Comparison of ENCODE assay signal across 40 mouse cellular contexts in genomic region chr19:39930032-39930431, GRCm38 (mm10). TPM values are rescaled to one million over a fixed set of nuclear protein-coding genes. Genes with fewer than 3 reads are reported as not detected.
DNase-seq lines count a peak whose midpoint lies in the region; ATAC-seq and TF ChIP-seq lines count a peak whose summit lies in the region.
"Had no signal": no experiment of that assay in that cellular context is flagged by ENCODE, and none has a peak within 500 bp of the region (broad histone marks: within the 10 kb centered on the region; RNA-seq: fewer than 3 reads in every experiment).

No protein-coding gene starts in this region.

- H3K36me3 ChIP-seq in heart, adult 2 months (ENCODE audit: control insufficient read depth, insufficient read depth, low read length): no peaks in the 10 kb centered on the region
- H3K36me3 ChIP-seq in liver, adult 2 months (ENCODE audit: control insufficient read depth, insufficient read depth, low read length): no peaks in the 10 kb centered on the region
- no peaks in the 10 kb centered on the region for H3K36me3 ChIP-seq in liver, embryonic 12.5 days
- no peaks in the 10 kb centered on the region for H3K36me3 ChIP-seq in E14TG2a.4 (ENCODE audit: insufficient read depth, low read length)
- H3K36me3 ChIP-seq in heart, embryonic 10.5 days: no peaks in the 10 kb centered on the region
- H3K36me3 ChIP-seq: G1E; heart, embryonic 12.5 days; hindbrain, embryonic 15.5 days; limb, embryonic 10.5 days; limb, embryonic 15.5 days; midbrain, embryonic 13.5 days; neural tube, embryonic 13.5 days had no signal

- intact Hi-C loops in heart, adult 2 months (cut with DNase I): no loop called here
- intact Hi-C loops in heart, postnatal 14 days (cut with DNase I): no loop called here

- 0 out of 2 replicates have a peak, but pooled peaks cover 8% of the 10 kb centered on the region for H3K9me3 ChIP-seq in liver, embryonic 12.5 days (replicated peaks)
- peaks cover 18% of the 10 kb centered on the region for H3K9me3 ChIP-seq in E14TG2a.4 (ENCODE audit: low read length)
- no peaks in the 10 kb centered on the region for H3K9me3 ChIP-seq in heart, embryonic 10.5 days
- H3K9me3 ChIP-seq: G1E; limb, embryonic 10.5 days; limb, embryonic 15.5 days had no signal

- no peak for TF ChIP-seq POLR2A in heart, adult 2 months (IDR thresholded peaks at IDR 0.05; ENCODE audit: insufficient read depth, low read depth, low read length)
- TF ChIP-seq POLR2A in liver, adult 2 months (IDR thresholded peaks at IDR 0.05; ENCODE audit: extremely low read depth, insufficient read depth, low read length): no peak

- H3K79me2 ChIP-seq in heart, adult 2 months (replicated peaks; ENCODE audit: control insufficient read depth, insufficient read depth, low read length): no peaks in the 10 kb centered on the region
- H3K79me2 ChIP-seq in liver, adult 2 months (ENCODE audit: control insufficient read depth, insufficient read depth, low read length): no peaks in the 10 kb centered on the region

- 58% methylated on average over 1 of the region's 1 CpGs for WGBS in heart, adult 2 months
- WGBS in liver, adult 2 months: 45% methylated on average over 1 of the region's 1 CpGs
- WGBS in liver, embryonic 12.5 days (ENCODE audit: insufficient replicate concordance): 46% methylated on average over 1 of the region's 1 CpGs
- 63% methylated on average over 1 of the region's 1 CpGs for WGBS in heart, embryonic 10.5 days

- no peak for ATAC-seq in liver, embryonic 12.5 days
- ATAC-seq: CD4-positive, CD25-positive, alpha-beta regulatory T cell, adult 4 months; forebrain, embryonic 16.5 days; inflammation-experienced regulatory T-cells, adult 6 months; midbrain, embryonic 13.5 days had no signal

- H3K9ac ChIP-seq in heart, adult 2 months (ENCODE audit: low read depth, low read length): no peak overlapping the region
- no peak overlapping the region for H3K9ac ChIP-seq in liver, adult 2 months (ENCODE audit: low read depth, low read length)
- no peak overlapping the region for H3K9ac ChIP-seq in liver, embryonic 12.5 days
- H3K9ac ChIP-seq: heart, embryonic 12.5 days; hindbrain, embryonic 15.5 days; limb, embryonic 15.5 days; midbrain, embryonic 13.5 days; neural tube, embryonic 13.5 days had no signal

- no peak for DNase-seq in heart, adult 2 months
- DNase-seq in heart, postnatal 14 days: no peak
- peak; percentile 44 for DNase-seq in liver, adult 2 months (ENCODE audit: extremely low read depth, low read depth, low spot score)
- DNase-seq in adipocyte (ENCODE audit: low spot score): peak; percentile 11
- DNase-seq in heart, embryonic 10.5 days (ENCODE audit: low spot score): no peak
- no peak for DNase-seq in lung, postnatal 14 days
- DNase-seq: adrenal gland, adult 2 months; adrenal gland, postnatal 36 days; cerebellum, adult 2 months; cerebellum, postnatal 14 days; gastrocnemius, postnatal 10 days; kidney, adult 8-10 months; kidney, postnatal 10 days; spleen, adult 18-20 months; thymus, adult 2 months; thymus, postnatal 36 days had no signal

- H3K27ac ChIP-seq in heart, adult 2 months: no peak overlapping the region
- no peak overlapping the region for H3K27ac ChIP-seq in liver, adult 2 months (replicated peaks; ENCODE audit: insufficient read depth, low read depth, low read length)
- H3K27ac ChIP-seq in liver, embryonic 12.5 days: no peak overlapping the region
- no peak overlapping the region for H3K27ac ChIP-seq in heart, embryonic 10.5 days
- H3K27ac ChIP-seq: hindbrain, embryonic 15.5 days; limb, embryonic 10.5 days; limb, embryonic 15.5 days; macrophage; midbrain, embryonic 13.5 days; neural tube, embryonic 13.5 days had no signal

- H3K27me3 ChIP-seq in heart, adult 2 months (ENCODE audit: control insufficient read depth, insufficient read depth, low read length): no peaks in the 10 kb centered on the region
- H3K27me3 ChIP-seq in liver, adult 2 months (ENCODE audit: control insufficient read depth, insufficient read depth, low read length): 0 out of 2 replicates have a peak, but pooled peaks cover 3% of the 10 kb centered on the region
- H3K27me3 ChIP-seq in liver, embryonic 12.5 days (replicated peaks): no peaks in the 10 kb centered on the region
- H3K27me3 ChIP-seq in E14TG2a.4 (ENCODE audit: insufficient read depth, low read length): no peaks in the 10 kb centered on the region
- no peaks in the 10 kb centered on the region for H3K27me3 ChIP-seq in heart, embryonic 10.5 days (ENCODE audit: insufficient read depth, poor library complexity, severe bottlenecking)
- H3K27me3 ChIP-seq: heart, embryonic 12.5 days; hindbrain, embryonic 15.5 days; limb, embryonic 15.5 days; midbrain, embryonic 13.5 days; neural tube, embryonic 13.5 days had no signal

- no peak overlapping the region for H3K4me2 ChIP-seq in liver, embryonic 12.5 days
- H3K4me2 ChIP-seq: heart, embryonic 12.5 days; hindbrain, embryonic 15.5 days; limb, embryonic 15.5 days; midbrain, embryonic 13.5 days; neural tube, embryonic 13.5 days had no signal

- no peak overlapping the region for H3K4me3 ChIP-seq in heart, adult 2 months
- H3K4me3 ChIP-seq in liver, adult 2 months (ENCODE audit: insufficient read depth, low read depth, low read length): no peak overlapping the region
- H3K4me3 ChIP-seq in liver, embryonic 12.5 days: no peak overlapping the region
- H3K4me3 ChIP-seq in E14TG2a.4 (replicated peaks; ENCODE audit: low read length): no peak overlapping the region
- no peak overlapping the region for H3K4me3 ChIP-seq in heart, embryonic 10.5 days
- H3K4me3 ChIP-seq: erythroblast, embryonic 14.5 days; heart, embryonic 12.5 days; hindbrain, embryonic 15.5 days; limb, embryonic 10.5 days; limb, embryonic 15.5 days; midbrain, embryonic 13.5 days; neural tube, embryonic 13.5 days had no signal

- no peaks in the 10 kb centered on the region for H3K4me1 ChIP-seq in heart, adult 2 months (ENCODE audit: control insufficient read depth, insufficient read depth, low read length)
- no peaks in the 10 kb centered on the region for H3K4me1 ChIP-seq in liver, adult 2 months (ENCODE audit: control insufficient read depth, insufficient read depth, low read length)
- H3K4me1 ChIP-seq in liver, embryonic 12.5 days: no peaks in the 10 kb centered on the region
- no peaks in the 10 kb centered on the region for H3K4me1 ChIP-seq in E14TG2a.4 (replicated peaks; ENCODE audit: low read depth, low read length)
- no peaks in the 10 kb centered on the region for H3K4me1 ChIP-seq in heart, embryonic 10.5 days
- H3K4me1 ChIP-seq: heart, embryonic 12.5 days; hindbrain, embryonic 15.5 days; limb, embryonic 10.5 days; limb, embryonic 15.5 days; midbrain, embryonic 13.5 days; neural tube, embryonic 13.5 days had no signal

- no peak for TF ChIP-seq EP300 in heart, adult 2 months (IDR thresholded peaks at IDR 0.05; ENCODE audit: insufficient read depth, low read depth, low read length)

- peak; percentile 38 for TF ChIP-seq CTCF in heart, adult 2 months (IDR thresholded peaks at IDR 0.05)
- peak; percentile 3; the same call in 1 of the 2 replicates for TF ChIP-seq CTCF in liver, adult 2 months (IDR thresholded peaks at IDR 0.05; ENCODE audit: low read depth, low read length)
- peak; percentile 28 for TF ChIP-seq CTCF in E14TG2a.4 (conservative IDR thresholded peaks at IDR 0.05; ENCODE audit: low read length)

RNA-seq across cellular contexts. Expression of gene Cyp2c69, which starts 43.4 kb away (rescaled TPM):
- total RNA-seq in heart, adult 2 months (2021): not detected
- polyA plus RNA-seq in heart, adult 2 months (2012; rRNA removed): 0.26 TPM in 1 of 2 replicates, not detected in the other
- total RNA-seq in heart, postnatal 14 days (2021): not detected
- 1,204 and 1,265 TPM in 2 replicates for total RNA-seq in liver, adult 2 months (2014; rRNA removed)
- polyA plus RNA-seq in liver, adult 2 months (2012; rRNA removed): 457 and 608 TPM in 2 replicates
- not detected in 2 replicates for polyA plus RNA-seq in liver, embryonic 12.5 days (2016; fragmentation: Nextera tagmentation; extraction: Ambion mirVana)
- polyA plus RNA-seq in heart, embryonic 10.5 days (2016; fragmentation: Nextera tagmentation; extraction: Ambion mirVana): not detected in 2 replicates
- total RNA-seq: adrenal gland, postnatal 36 days; G1E; gastrocnemius, postnatal 10 days; granulocyte monocyte progenitor cell, adult 5-6 weeks; hematopoietic stem cell, adult 5-6 weeks; layer of hippocampus, postnatal 14 days; left cerebral cortex, postnatal 10 days; megakaryocyte-erythroid progenitor cell, adult 5-6 weeks had no signal
- polyA plus RNA-seq: CD4-positive, CD25-positive, alpha-beta regulatory T cell, adult 4 months; cerebellum, adult 2 months; cortical plate, adult 2 months; embryonic facial prominence, embryonic 14.5 days; erythroblast, embryonic 14.5 days; forebrain, embryonic 11.5 days; forebrain, embryonic 16.5 days; G1E; heart, embryonic 12.5 days; heart, postnatal 0 days; hindbrain, embryonic 15.5 days; inflammation-experienced regulatory T-cells, adult 6 months; limb, embryonic 10.5 days; limb, embryonic 15.5 days; lung, embryonic 16.5 days; macrophage; midbrain, embryonic 13.5 days; neural tube, embryonic 13.5 days; thymus, adult 2 months had no signal

Comparison
In these comparisons a context has a peak if more than half of its experiments do, and no peak if none do; other contexts are left out.
1. RNA of gene Cyp2c69, which starts 43.4 kb away (polyA plus RNA-seq): 457 to 608 TPM in liver, adult 2 months; 0.26 TPM in heart, adult 2 months, not detected in liver, embryonic 12.5 days and not detected in heart, embryonic 10.5 days; every median in the first group is over 100 times any median in the second.
2. DNase-seq: peak in liver, adult 2 months (single experiment) and adipocyte (single experiment); none in heart, adult 2 months (0 of 2), heart, postnatal 14 days (0 of 2), heart, embryonic 10.5 days (single experiment) and lung, postnatal 14 days (single experiment).
3. Peak in every context shown above with its lines, with median percentiles within 50 percentile points of each other: CTCF ChIP-seq.